ENCODE assay signal across 8 mouse cellular contexts in genomic region chr12:64917578-64918471, GRCm38 (mm10). TPM values are rescaled to one million over a fixed set of nuclear protein-coding genes. Genes with fewer than 3 reads are reported as not detected.
DNase-seq lines count a peak whose midpoint lies in the region; ATAC-seq lines count a peak whose summit lies in the region.

TSS of gene Gm527 (plus strand) at chr12:64917906.

- no peaks in the 10 kb centered on the region for H3K9me3 ChIP-seq in heart, embryonic 14.5 days (ENCODE audit: control insufficient read depth, low read length)
- H3K9me3 ChIP-seq in liver, embryonic 13.5 days (replicated peaks): no peaks in the 10 kb centered on the region
- no peaks in the 10 kb centered on the region for H3K9me3 ChIP-seq in stomach, embryonic 16.5 days (replicated peaks; ENCODE audit: control insufficient read depth, low read length)

- peak within 1 kb of the TSS in 1 of 2 experiments; percentile 68; a peak in 1 of 4 replicates for H3K27ac ChIP-seq in heart, embryonic 14.5 days (replicated peaks in 1 of 2; ENCODE audit: control insufficient read depth in 1 of 2, insufficient read depth in 1 of 2, low read depth in 2 of 2, low read length in 2 of 2)
- peak within 1 kb of the TSS; percentile 39; the same call in 1 of the 2 replicates for H3K27ac ChIP-seq in liver, embryonic 13.5 days
- peak within 1 kb of the TSS; percentile 57; the same call in 1 of the 2 replicates for H3K27ac ChIP-seq in stomach, embryonic 16.5 days (ENCODE audit: low read length)

- H3K4me2 ChIP-seq in heart, embryonic 14.5 days (ENCODE audit: low read length): peak within 1 kb of the TSS; percentile 89
- H3K4me2 ChIP-seq in liver, embryonic 13.5 days: peak within 1 kb of the TSS; percentile 97
- H3K4me2 ChIP-seq in stomach, embryonic 16.5 days (ENCODE audit: low read depth, low read length): peak within 1 kb of the TSS; percentile 88

- WGBS in heart, embryonic 14.5 days: under 1% methylated on average over 54 of the region's 93 CpGs
- under 1% methylated on average over 57 of the region's 93 CpGs for WGBS in liver, embryonic 13.5 days (ENCODE audit: insufficient replicate concordance)
- under 1% methylated on average over 74 of the region's 93 CpGs for WGBS in stomach, embryonic 16.5 days

- peak within 1 kb of the TSS; percentile 92 for H3K4me3 ChIP-seq in heart, embryonic 14.5 days (ENCODE audit: control insufficient read depth in 1 of 2, insufficient read depth in 1 of 2, low read depth in 1 of 2, low read length in 2 of 2)
- H3K4me3 ChIP-seq in liver, embryonic 13.5 days (replicated peaks): peak within 1 kb of the TSS; percentile 84
- H3K4me3 ChIP-seq in stomach, embryonic 16.5 days (replicated peaks; ENCODE audit: low read length): peak within 1 kb of the TSS; percentile 78

- H3K9ac ChIP-seq in heart, embryonic 14.5 days (ENCODE audit: low read length): peak within 1 kb of the TSS; percentile 87
- H3K9ac ChIP-seq in liver, embryonic 13.5 days: peak within 1 kb of the TSS; percentile 79
- peak within 1 kb of the TSS; percentile 91 for H3K9ac ChIP-seq in stomach, embryonic 16.5 days (ENCODE audit: low read length)

- no peaks in the 10 kb centered on the region for H3K4me1 ChIP-seq in heart, embryonic 14.5 days (ENCODE audit: control insufficient read depth in 2 of 2, insufficient read depth in 2 of 2, low read length in 2 of 2)
- H3K4me1 ChIP-seq in liver, embryonic 13.5 days (replicated peaks): peaks cover 10% of the 10 kb centered on the region
- no peaks in the 10 kb centered on the region for H3K4me1 ChIP-seq in stomach, embryonic 16.5 days (ENCODE audit: control insufficient read depth, insufficient read depth, low read length)

- DNase-seq in c-Kit-negative CD71-positive TER-119-positive erythroid progenitor cells, embryonic 14.5 days (ENCODE audit: low read depth, low spot score): peak; percentile 85
- peak; percentile 89 for DNase-seq in fibroblast of lung, adult 2 months (ENCODE audit: low read depth)
- peak; percentile 98 for DNase-seq in kidney, postnatal 14 days
- peak; percentile 98 for DNase-seq in liver, embryonic 13.5 days
- peak; percentile 93 for DNase-seq in neural tube, embryonic 10.5 days (ENCODE audit: extremely low spot score, low spot score)

- H3K36me3 ChIP-seq in heart, embryonic 14.5 days (ENCODE audit: control insufficient read depth, insufficient read depth, low read length): peaks cover 12% of the 10 kb centered on the region; the same call in 1 of the 2 replicates
- no peaks in the 10 kb centered on the region for H3K36me3 ChIP-seq in liver, embryonic 13.5 days
- H3K36me3 ChIP-seq in stomach, embryonic 16.5 days (ENCODE audit: control insufficient read depth, insufficient read depth, low read length): 0 out of 2 replicates have a peak, but pooled peaks cover 3% of the 10 kb centered on the region

- ATAC-seq in CD4-positive, CD25-positive, alpha-beta regulatory T cell, adult 4 months: peak; percentile 96
- peak; percentile 100 for ATAC-seq in heart, embryonic 14.5 days (ENCODE audit: insufficient number of reproducible peaks, insufficient read depth, low FRiP score, low read depth)
- ATAC-seq in liver, embryonic 13.5 days (ENCODE audit: low read depth): peak; percentile 100
- peak; percentile 100 for ATAC-seq in stomach, embryonic 16.5 days (ENCODE audit: insufficient read depth, low FRiP score)

- H3K27me3 ChIP-seq in heart, embryonic 14.5 days (ENCODE audit: control insufficient read depth, insufficient read depth, low read length): no peaks in the 10 kb centered on the region
- H3K27me3 ChIP-seq in liver, embryonic 13.5 days: peaks cover 6% of the 10 kb centered on the region; the same call in 1 of the 2 replicates
- H3K27me3 ChIP-seq in stomach, embryonic 16.5 days (ENCODE audit: control insufficient read depth, insufficient read depth, low read length): no peaks in the 10 kb centered on the region

RNA-seq across cellular contexts. Expression of gene Gm527, which starts in this region (rescaled TPM):
- polyA plus RNA-seq in CD4-positive, CD25-positive, alpha-beta regulatory T cell, adult 4 months (2017; shearing (Covaris generic)): under 1 TPM; 0.66 to 0.92 TPM
- polyA plus RNA-seq in heart, embryonic 14.5 days (2014; fragmentation: Nextera tagmentation; extraction: Ambion mirVana): 2.6 and 4.0 TPM in 2 replicates
- 0.71 and 1.0 TPM in 2 replicates for polyA plus RNA-seq in liver, embryonic 13.5 days (2015; fragmentation: Nextera tagmentation; extraction: Ambion mirVana)
- 0.93 and 1.3 TPM in 2 replicates for polyA plus RNA-seq in stomach, embryonic 16.5 days (2015; fragmentation: Nextera tagmentation; extraction: Ambion mirVana)

Comparison
In these comparisons a context has a peak if more than half of its experiments do, and no peak if none do; other contexts are left out.
1. Peak in ATAC-seq in CD4-positive, CD25-positive, alpha-beta regulatory T cell, adult 4 months; RNA of the gene not detected or under 1 TPM.